Mouse (Mus musculus) frontal cortex, postnatal 14 days (tissue): ENCODE results near the gene Grap.

Source experiments
- DNase-seq, 2 experiments: peaks; one replicate each; pipeline ENCODE4 v3.0.0; 2022; ENCODE audit warnings: low spot score in 2 of 2

Grap gene

DNA sequence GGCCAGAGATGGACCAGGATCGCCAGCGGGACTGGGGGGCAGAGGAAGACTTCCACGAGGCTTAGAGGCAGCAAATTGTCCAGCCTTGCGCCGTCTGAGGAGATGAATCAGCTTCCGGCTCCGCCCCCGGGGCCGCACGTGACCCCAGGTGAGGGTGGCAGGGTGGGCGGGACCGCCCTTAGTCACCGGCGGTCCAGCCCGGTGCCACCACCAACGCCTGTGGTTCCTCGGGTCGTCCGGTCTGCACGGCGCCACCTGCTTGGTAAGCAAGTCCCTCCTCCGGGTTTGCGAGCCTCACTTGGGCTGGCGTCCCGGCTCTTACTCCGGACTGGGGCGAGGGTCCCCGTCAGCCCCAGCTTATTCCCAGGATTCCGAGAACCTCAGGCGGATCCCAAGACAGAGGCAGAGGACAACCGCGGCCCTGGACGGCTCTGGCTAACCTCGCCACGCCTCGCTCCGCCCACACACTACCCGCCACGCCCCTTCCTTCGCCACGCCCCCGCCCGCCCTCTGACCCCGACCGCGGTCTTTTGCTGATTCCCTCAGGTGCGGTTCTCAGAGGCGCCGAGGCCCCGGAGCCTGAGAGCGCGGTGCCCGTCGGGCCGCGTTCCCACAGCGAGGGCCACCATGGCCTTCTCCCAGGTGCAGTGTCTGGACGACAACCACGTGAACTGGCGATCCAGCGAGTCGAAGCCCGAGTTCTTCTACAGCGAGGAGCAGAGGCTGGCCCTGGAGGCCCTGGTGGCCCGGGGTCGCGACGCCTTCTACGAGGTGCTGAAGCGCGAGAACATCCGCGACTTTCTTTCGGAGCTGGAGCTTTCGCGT lies 31.1 kb downstream of the Grap start, which contains the start of gene Fam83g:
Gene Fam83g (plus strand): TSS at position 185 of the 825 bp plus-strand sequence.
- no peak for DNase-seq

DNA sequence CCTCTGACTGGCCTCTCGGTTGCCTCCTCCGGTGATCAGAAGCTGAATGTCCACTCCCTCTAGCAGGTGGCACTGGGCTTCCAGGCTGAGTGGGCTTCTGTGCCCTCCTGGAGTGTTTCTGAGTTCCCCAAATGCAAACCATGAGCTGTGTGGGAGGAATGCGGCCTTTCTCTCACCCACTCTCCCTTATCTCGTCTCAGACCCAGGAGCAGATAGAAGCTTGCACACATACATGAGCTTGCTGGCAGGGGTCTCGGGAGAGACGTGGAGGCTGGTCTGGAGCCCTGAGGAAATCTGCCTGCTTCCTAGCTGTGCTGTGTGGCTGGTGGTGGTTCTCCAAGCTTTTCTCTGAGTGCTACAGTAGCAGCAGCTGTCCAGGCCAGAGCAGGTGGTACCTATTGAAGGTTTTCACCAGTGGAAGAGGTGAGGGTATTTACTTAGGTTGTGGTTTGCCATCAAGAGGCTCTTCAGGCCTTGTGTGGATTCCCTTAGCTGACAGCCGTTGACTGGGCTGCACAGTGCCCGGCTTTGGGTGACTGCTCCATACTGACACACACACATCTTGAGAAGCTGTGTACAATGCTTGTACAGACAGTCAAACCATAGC lies 32.2 kb downstream of the Grap start:
- no peak for DNase-seq

DNA sequence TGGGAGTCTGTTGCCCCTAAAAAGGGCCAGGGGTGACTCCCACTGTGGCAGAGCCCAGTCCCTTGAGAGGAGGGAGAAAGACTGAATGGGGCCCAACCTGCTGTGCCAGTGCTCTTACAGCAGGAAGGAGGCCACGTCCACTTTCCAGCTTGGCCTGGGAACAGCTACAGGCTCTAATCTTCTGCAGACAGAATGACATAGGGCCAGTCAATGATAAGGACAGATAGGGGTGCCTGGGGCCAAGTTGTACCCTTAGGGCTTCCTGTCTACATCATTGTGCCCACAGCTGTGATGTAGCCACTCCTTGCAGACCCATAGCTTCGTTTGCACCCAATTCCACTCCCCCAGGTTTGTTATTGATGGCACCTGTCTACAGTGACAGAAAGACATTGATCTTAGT lies 33.1 kb downstream of the Grap start:
- no peak for DNase-seq

DNA sequence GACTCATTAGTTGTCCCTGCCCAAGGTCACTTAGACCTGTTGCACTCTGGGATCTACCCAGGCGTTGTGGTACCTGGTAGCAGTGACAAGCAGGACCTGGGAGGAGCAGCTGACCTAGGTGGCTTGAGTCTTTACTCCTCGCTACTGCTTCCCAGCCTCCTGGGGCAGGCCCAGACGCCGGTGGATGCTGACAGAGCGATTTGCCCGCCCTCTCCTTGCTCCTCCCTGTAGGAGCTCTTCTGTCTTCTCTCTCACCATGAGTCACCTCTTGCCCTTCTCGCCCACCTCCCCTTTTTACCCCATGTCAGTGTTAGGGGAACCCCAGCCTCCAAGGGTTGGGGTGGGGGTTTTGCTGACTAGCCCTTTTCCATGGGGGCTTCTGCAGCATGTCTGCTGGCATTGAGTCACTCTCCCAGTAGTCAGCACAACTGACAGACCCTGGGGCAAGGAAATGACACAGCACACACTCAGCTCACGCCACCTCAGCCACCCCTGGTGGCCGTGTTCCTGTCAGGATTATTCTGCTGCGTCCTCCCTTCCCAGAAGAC lies 33.9 kb downstream of the Grap start:
- DNase-seq: no peak

DNA sequence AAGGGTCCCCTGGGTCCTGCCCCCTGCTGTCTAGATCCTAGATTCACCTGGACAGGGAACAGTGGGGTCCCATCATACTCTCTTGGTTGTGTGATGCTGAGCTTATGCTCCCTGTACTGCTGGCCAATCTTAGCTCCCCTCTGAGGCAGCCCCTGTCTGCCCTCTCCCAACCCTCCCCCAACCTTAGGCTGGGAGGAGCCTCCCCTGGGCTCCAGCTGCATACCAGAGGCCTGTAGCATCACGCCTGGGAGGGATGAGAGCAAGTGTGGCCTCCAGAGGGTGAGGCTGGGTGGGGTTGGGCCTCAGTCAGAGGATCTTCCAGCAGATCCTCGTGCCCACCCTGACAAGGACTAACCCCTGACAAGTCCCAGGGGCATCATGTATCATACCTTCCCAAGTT lies 34.5 kb downstream of the Grap start:
- no peak for DNase-seq

DNA sequence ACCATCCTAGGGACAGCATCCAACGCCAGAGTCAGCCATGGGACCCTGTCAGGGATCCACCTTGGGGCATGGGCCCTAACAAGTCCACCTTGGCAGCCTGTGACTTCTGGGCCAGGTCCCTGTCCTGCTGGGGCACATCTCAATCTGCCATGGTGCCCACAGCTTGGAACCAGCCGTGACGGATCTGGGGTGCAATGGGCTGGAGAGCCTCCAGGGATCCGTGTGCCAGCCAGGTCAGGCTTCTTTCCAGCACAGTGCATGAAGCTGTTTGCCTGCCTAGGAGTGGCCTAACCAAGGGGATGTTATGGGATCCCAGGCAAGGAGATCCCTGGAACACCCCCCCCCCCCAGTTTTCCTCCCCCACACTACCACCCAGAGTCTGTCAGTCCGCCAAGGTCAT lies 39.9 kb downstream of the Grap start:
- no peak for DNase-seq

DNA sequence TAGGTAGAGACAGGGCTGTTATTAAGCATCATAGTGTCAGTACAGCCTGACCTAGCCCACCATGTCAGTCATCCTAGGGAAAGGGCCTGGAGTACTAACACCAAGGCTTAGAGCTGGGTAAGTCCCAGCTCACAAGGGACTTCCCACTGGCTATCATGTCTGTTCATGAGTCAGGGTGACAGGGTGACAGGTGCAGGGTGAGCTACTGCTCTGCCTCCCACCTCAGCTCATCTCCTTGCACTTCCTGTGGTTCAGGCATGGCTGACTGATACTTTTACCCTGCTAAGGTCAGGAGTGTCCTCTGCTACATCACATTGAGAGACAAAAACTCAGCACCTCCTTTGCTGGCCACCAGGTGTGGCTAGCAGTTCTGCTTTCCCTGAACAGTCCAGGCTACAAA lies 45.8 kb downstream of the Grap start:
- DNase-seq: no peak

DNA sequence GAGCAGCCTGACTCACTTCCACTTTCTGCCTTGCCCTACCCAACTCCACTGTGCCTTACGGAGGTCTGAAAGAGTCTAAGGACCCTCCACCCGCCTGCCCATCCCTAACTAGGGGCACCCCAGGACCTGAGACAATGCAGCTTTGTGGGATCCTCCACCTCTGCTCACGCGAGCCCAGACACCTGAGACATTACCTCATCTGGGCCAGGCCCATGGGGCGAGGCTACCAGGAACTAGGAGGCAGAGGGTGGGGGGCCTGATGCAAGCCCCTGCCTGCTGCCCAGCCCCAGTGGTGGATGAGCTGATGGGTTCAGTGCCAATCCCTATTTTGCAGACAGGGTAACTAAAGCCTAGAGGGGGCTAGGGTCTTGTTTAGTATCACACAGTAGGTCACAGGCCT lies 46.4 kb downstream of the Grap start:
- no peak for DNase-seq

DNA sequence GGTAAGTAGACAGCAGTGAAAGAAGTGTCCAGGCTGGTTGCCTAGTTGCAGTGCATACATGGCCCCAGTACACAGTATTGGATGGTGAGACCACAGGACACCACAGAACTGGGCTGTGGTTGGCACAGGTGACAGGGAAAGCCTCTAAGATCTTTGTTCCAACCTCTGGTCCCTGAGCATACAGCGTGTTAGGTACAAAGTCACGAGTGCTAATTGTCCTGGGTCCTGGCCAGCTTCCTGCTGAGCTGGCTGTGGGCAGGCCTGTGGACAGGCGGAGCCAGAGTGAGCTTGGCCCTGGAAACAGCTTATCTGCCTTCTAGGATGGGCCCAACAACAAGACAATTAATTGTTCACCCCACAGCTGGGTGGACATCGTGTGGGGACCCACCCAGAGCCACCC lies 46.9 kb downstream of the Grap start:
- no peak for DNase-seq

DNA sequence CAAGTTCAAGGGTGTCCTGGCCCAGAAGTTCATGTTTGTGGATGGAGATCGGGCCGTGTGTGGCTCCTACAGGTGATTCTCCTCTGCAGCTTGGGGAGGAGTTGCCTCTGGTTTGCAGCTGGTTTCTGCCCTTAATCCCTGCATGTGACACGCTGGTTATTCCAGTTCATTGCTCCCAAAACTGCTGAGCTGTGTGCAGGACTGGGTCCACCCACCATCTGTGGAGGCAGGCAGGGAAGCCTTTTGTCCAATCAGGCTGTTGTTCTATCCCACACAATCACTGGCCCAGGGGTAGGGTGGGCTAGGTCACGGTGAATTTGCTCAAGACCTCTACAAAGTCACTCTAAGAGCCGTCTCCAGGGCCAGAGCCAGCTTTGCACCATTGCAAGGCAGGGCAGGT lies 48.6 kb downstream of the Grap start:
- no peak for DNase-seq

DNA sequence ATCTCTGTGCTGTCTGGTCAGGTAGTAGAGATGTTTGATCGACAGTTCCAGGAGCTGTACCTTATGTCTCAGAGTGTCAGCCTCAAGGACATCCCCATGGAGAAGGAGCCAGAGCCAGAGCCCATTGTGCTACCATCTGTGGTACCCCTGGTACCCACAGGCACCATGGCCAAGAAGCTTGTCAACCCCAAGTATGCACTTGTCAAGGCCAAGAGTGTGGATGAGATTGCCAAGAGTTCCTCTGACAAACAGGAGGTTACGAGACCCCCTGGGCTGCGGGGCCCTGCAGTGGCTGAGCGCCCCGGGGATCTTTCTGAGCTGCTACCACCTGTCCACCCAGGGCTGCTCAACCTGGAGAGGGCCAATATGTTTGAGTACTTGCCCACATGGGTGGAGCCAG lies 49.4 kb downstream of the Grap start:
- no peak for DNase-seq

DNA sequence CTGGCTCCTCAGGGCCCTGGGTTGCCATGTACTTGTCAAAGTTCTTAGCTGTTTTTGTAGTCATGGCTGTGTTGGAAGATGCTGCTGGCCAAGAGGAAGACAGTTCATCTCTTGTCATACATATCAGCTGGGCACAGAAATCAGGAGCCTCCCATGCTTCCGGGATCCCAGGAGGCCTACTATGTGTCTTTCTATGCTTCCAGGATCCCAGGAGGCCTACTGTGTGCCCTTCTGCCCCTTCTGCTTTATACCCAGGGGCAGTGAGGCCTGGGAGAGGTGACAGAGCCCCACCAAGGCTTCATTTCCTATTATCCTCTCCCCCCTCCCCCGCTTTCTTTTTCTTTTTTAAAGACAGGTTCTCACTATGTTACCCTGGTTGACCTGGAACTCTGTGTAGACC lies 52.5 kb downstream of the Grap start:
- no peak for DNase-seq

DNA sequence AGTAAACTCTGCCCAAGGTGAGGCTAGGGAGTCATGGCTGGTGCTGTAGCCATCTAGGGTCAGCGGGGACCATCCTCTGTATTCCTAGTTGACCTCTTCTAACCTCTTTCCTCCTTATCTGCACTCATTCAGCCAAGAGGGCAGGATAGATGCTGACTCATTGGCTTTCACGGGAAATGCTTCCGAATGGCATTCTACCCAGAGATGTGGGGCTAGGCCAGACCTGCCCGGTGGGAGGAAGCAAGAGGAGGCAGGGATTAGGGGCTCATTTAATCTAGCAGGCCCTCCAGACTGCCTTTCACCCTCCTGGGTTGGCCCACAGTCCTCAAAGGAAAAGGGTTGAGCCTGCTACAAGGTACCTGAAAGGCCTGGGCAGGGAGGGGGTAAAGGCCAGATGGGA lies 53.2 kb downstream of the Grap start:
- no peak for DNase-seq

DNA sequence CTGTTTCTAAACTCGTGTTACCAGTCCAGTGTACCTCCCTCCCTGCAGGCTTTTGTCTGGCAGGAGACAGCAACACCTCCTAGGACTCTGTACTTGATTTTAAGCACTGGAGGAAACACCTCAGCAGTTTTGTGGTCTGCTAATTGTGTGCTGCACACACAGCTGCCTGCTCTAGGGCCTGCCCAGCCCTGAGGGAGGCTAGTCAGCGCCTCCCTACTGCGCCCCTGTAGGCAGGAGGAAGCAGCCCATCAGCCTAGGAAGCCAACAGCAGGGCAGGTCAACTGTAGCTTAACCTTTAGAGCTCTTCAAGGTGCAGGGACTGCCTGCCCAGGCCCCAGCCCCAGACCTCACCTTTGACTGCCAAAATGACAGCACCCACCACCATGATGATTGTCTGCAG lies 55.9 kb downstream of the Grap start:
- no peak for DNase-seq

DNA sequence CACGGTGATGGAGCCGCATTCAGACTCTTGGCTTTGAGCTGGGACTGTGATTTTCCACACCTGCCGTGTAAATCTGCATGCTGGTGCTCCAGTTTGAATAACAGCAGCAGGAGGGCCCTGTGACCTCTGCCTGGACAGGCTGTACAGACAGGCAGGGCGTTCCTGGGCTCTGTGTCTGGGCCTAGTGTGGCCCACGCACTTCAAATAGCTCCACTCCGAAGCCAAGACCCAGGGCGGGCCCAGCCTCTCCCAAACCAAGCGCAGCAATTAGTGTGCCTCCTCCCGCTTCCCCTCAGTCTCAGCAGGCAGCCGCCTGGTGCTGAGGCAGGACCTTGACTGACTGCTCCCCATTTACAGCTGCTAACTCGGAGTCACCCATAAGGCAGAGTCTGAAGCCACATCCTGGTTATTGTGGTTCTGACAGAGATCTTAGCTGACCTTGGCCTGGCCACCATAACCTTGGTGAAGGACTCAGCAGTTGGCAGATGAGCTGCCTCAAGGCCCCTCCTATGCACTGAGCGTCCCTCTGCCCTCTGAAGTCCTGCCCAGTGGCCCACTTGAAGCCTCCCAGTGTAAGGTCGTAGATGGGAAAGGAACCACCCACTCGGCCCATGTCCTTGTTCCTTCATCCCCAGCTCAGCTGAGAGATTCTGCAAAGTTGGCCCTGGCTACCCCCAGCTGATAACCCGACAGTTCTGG lies 60.2 kb downstream of the Grap start:
- DNase-seq: no peak

DNA sequence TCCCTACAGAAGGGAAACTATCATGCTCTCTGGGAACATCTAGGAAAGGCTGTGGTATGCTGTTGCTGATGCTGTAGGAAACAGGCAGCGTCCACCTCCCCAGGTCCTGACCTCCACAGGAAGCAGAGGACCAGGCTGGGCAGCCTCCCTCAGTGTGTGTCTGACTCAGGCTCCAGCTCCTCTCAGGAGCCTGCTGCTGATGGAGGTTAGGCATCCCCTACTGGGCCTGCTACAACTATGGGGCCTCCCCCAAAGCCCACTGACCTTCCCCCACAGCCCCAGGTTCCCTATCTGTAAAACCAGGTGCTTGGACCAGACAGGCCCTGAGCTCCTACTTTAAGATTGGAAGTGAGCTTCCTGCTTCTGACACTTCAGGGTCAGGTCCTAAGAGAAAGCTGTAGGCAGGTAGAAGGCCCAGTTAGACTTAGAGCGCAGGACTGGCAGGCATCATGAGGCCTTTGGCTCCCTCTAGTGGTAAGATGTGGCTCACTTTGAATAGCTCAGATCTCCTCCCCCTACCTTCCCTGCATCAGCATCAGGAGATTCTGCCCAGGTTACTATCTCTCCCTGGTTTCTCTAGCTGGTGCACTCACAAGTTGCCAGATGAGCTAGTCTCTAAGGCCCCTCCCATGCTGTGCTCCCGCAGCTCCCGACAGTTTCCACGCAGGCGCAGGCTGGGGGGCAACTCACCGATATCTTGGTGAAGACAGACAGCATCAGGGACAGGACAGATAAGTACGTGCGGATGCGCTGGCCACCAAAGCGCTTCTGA lies 61.5 kb downstream of the Grap start:
- peak; percentile 44 to 66 for DNase-seq

DNA sequence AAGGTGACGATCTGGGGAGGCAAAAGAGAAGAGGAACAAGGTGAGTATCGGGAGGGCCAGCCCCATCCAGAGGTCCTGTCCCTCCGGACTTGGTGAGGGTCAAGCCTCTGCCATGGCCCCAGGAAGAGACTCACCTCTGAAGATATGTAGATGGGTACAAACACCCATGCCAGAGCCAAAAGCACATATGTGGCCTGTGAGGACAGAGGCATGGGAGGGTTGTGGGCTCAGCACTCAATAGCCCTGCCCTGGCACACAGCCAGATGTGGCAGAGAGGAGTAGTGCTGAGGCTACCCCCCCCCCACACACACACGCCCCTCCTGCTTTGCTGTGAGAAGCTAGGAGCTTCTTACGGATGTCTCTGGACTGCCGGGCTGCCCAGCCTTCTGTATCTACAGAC lies 62.1 kb downstream of the Grap start:
- no peak for DNase-seq

DNA sequence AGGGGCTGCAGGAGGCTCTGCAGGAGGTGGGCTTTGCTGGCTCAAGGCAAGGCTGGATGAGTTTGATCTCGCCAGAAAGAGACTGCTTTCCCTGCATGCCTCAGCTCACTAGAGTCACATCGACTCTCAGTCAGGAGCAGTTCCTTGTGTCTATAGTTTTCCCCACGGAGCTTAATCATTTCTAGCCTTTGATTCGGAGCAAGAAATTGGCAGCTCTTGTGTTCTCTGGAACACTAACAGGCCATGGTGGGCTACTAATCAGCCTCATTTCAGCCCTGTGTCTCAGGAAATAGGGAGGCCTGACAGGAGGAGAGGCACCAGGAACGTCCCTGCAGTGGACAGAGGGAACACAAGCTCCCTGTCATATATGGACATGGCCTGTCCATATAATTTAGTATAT lies 64.9 kb downstream of the Grap start:
- DNase-seq: no peak

DNA sequence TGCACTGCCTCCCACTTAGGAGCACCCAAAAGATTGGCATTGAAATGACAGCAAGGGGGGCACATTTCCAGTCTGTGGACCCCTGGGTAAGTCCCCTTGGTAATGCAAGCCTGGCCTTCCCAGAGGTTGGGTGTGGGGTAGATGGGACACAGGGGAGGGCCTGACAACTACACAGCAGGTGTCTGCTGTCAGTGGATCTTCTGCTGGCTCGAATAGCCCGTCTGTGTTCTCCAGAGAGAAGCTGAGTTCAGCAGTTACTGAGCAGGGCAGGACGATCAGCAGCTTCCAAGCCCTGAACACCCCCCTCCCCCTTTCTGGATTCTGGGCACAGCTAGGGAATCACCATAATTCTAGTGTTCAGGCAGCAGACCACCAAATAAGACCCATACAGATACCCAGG lies 66.3 kb downstream of the Grap start:
- DNase-seq: no peak

DNA sequence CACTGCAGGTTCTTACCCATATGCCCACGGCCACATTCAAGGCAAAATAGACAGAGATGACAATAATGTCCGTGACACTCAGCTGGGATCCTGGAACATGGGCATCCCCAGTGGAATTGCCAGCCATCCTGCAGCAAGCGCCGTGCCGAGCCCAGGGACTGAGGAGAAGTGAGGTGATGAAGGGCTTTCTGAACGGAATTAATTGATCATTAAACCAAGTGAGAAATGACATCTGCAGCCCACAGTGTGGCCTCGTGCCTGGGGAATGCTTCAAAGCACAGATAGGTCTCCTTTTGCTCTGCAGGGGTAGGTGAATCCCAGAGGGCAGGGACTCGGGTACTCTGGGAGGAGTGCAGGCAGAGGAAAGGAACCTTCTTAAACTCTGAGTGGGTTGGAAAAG lies 66.8 kb downstream of the Grap start:
- DNase-seq: no peak

DNA sequence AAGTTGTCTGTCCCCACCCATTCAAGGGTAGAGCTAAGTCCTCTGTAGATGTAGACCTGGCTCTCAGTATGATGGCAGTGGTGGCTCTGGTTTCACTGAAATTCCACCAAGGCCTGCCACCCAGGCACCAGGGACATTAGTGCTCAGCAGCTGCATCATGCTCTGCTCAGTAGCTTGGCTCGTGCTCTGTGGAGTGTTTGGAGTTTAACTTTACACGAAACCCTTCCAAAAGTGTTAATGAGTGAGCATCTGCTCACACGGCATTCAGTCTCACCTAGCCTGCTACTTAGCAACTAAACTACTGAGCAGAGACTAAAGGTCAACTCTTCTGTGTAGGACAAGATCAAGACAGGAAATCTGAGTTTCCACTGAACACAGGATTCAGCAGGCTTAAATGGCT lies 67.6 kb downstream of the Grap start, which contains the start of gene Slc5a10:
Gene Slc5a10 (minus strand): TSS at position 191 of the 400 bp plus-strand sequence.
- no peak for DNase-seq

DNA sequence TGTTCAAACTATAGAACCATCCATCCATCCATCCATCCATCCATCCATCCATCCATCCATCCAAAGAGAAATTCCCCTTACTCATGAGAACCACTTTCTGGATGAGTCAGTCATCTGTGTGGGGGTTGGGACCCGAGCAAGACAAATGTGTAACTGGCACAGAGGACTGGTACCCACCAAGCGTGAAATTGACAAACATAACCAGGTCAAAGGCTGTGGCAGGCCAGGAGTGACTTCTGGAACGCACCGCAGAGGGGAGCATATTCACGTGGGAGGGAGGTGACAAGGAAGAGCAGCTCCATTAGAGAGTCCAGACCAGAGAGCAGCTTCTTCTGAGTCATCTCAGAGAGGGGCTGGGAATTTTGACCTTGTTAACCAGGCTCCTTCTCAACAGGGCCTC lies 69.0 kb downstream of the Grap start:
- DNase-seq: no peak
